Mouse (Mus musculus): ENCODE results near the gene Dap.

- TF ChIP-seq CTCF (IDR thresholded peaks at IDR 0.05; ENCODE audit: control insufficient read depth, insufficient read depth, insufficient replicate concordance, low read depth, low read length) (no peak), POLR2A (IDR thresholded peaks at IDR 0.05; ENCODE audit: control insufficient read depth, low read depth, low read length) (no peak)
Measured at GRCm38 (mm10) chr15:31250027-31250426, 25.9 kb downstream of the Dap start.

All from testis, adult 2 months (tissue).